Mouse (Mus musculus) left cerebral cortex, adult 2 months (tissue): ENCODE results near the gene Slc4a2. TPM values are rescaled to one million over a fixed set of nuclear protein-coding genes. Genes with fewer than 3 reads are reported as not detected.

Source experiments
- DNase-seq, 2 experiments: peaks; one replicate each; pipeline ENCODE4 v3.0.0; 2021 to 2022; ENCODE audit warnings: low spot score in 2 of 2, mixed read lengths in 1 of 2; ENCODE audit errors: extremely low spot score in 1 of 2
- H3K27ac ChIP-seq: fragments of 200-600 bp; 2 replicates; pipeline ENCODE4 v1.8.1; 2022
- H3K4me3 ChIP-seq: fragments of 200-600 bp; 2 replicates; pipeline ENCODE4 v1.8.1; 2022
- CTCF ChIP-seq: fragments of 200-600 bp; IDR thresholded peaks from 2 replicates; pipeline ENCODE4 v1.8.1; 2022; ENCODE audit warnings: antibody characterized with exemption, mild to moderate bottlenecking, moderate library complexity
- intact Hi-C: fragments of 180-260 bp; cut with DNase I; formaldehyde crosslinking; loops from one replicate; pipeline ENCODE4 v1.15.1; 2025
- total RNA-seq, 2 experiments: library from RNA; stranded (reverse); gene quantifications; 2 replicates each; pipeline ENCODE4 v1.2.3; 2021

The Slc4a2 gene
- total RNA-seq, 2 experiments from 2014 or later, result 31.0 to 33.8 TPM

DNA sequence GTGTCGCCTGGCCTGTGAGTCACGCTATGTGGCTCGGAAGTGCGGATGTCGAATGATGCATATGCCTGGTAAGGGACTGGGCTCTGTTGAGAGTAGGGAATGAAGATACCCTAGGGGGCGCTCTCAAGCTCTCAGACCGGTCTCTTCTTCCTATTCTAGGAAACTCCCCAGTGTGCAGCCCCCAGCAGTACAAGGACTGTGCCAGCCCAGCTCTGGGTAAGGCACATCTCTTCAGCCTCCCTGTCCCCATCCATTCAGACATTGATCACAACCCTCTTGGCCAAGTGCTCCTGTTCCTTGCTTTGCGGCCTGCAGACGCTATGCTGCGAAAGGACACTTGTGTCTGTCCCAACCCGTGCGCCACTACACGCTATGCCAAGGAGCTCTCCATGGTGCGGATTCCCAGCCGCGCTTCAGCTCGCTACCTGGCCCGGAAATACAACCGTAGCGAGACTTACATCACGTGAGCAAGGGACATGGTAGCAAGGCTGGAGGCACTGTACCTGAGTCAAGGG is 7.4 kb upstream of the Slc4a2 start:
- peak; percentile 54 to 63 for DNase-seq
- intact Hi-C loops, result loop anchor here (2.0 kb wide), 1 partner anchor 55 kb away; no protein-coding TSS in a partner anchor
- peak; percentile 73 for TF ChIP-seq CTCF
- H3K4me3 ChIP-seq, result no peak overlapping the region
- H3K27ac ChIP-seq, result no peak overlapping the region

DNA sequence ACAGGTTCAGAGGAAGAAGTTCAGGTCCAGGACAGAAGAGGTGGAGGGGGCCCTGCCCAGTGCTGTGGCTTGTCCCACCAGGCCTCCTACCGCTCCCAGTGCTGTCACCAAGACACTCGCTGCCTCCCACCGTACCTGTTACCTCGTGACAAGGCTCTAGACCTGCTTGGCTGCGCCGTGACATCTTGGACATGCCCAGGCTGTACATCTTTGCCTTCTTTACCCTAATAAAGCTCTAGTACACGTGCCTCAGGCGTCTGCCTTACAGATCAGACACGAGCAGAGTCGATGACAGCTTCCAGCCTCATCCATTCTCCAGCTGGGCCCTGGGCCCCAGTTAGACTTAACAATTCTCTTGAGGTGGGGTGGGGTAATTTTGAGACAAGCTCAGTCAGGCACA is 6.0 kb upstream of the Slc4a2 start:
- Histone ChIP-seq H3K27ac (no peak overlapping the region), H3K4me3 (no peak overlapping the region)
- no peak for TF ChIP-seq CTCF
- no peak for DNase-seq
- intact Hi-C loops, result loop anchor here (2.0 kb wide), 1 partner anchor 53 kb away; no protein-coding TSS in a partner anchor

DNA sequence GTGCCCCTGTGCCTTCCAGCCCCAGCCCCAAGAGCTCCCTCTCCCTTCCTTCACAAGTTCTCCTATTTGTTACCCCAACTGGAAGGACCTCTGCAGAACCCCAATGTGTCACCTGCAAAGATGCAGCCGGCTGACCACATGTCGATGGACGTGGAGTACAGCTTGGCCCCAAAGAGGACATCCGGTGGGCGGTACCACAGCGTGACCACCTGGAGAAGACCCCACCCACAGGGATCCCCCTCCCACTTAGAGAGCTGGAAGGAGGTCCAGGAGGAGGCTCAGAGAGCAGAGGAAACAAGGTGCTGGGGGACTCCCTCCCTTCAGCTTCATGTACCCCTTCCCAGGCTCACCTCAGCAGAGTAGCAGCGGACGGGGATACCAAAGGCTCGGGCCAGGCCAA is 3.3 kb upstream of the Slc4a2 start:
- TF ChIP-seq CTCF, result no peak
- DNase-seq, result no peak
- intact Hi-C loops, result no loop called here

DNA sequence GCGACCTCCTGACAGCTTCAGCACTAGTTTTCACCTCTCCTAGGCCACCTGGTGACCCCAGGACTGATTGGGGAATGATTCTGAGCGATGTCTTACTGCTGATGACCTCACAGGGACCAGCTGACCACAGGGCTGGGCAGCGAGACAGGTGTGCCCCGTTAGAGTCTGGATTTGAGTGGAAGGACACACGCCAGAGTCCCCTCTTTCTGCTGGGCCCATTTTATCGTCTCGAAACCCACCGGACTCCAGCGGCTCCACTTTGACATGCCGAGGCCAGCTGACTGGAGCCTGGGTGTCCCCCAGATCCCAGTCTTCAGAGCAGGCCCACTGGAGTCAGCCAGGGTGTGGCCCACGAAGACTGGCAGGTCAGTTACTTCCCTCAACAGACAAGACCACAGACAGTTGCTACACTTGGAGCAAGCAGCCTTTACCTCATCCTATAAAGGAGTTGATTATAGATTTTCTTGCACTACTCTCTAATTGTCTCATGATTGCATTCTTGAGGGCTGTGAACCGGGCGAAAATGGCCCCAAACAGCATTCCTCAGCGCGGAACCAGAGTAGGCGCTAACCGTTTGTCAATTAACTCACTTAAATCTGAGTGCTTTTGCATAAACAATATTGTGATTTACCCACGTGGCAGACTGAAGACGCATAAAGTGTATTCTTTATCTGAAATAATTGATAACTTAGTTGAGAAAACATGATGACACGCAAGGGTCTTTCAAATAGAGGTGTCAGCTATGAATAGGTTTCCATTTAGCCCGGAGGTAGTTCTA is 556 bp downstream of the Slc4a2 start:
- no peak for TF ChIP-seq CTCF
- H3K27ac ChIP-seq, result peak overlapping the region; percentile 93
- intact Hi-C loops, result loop anchor here (2.0 kb wide), 3 partner anchors 21 to 47 kb away; partner anchors contain the start of gene Fastk
- H3K4me3 ChIP-seq, result peak overlapping the region; percentile 74
- no peak for DNase-seq

More for the DNA sequence above, 3.3 kb upstream of the Slc4a2 start:
- H3K4me3 ChIP-seq, result no peak overlapping the region
- no peak overlapping the region for H3K27ac ChIP-seq

DNA sequence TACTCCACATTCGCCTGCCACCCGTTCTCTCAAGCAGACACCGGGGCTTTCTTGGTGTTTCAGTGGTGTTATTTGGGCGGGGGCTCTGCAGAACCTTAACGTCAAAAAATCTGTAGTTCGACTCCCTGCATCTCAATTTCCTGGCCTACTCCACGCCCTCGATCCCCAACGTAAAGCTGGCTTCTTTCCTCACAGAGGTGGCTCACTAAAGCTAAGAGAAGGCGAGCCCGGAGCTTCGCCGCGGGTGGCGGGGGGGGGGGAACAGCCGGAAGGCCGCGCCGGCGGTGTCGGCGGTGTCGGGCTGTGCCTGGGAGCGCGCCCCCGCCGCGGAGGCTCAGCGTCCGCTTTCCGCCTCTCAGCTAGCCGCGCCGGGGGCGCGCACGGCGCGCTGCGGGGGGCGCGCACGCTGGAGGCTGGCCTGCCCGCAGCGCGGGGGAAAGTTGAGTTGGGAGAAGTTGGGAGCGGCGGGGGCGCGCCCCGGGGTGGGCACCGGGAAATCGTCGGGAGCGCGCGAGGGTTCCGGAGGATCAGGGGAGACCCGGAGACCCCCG is 1.3 kb downstream of the Slc4a2 start:
- Histone ChIP-seq H3K27ac (peak overlapping the region; percentile 93), H3K4me3 (peak overlapping the region; percentile 74)
- no peak for TF ChIP-seq CTCF
- DNase-seq, result peak; percentile 77 to 81
- intact Hi-C loops, result loop anchor here (2.0 kb wide), 3 partner anchors 20 to 46 kb away; partner anchors contain the start of gene Fastk

DNA sequence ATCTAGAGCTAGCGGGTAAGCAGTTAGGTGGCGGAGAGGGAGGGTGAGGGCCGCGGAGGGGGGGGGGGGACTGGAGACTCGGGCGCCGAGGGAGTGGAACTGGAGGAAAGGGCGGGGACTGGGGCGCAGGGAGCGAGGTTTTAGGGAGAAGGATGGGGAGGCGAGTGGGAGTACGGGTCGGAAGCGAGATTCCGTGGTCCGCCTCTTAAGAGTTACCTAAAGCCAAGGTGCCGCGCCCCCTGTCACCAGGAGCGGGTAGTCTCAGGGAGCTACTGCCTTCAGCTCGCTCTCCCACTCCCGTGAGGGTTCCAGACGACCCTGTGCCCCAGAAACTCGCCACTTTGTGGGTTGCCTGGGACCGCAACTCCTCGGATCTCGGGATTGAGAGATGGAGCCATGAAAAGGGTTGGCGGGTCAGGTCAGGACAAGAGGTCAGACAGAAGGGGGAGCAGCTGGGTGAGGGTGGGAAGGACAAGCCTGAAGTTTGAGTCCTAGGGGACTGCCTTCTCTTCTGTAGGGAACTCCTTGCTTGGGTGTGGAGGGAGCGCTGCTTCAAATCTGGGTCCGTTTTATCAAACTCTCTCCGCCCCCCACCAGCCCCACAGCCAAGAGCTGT is 1.9 kb downstream of the Slc4a2 start:
- no peak overlapping the region; the same call in 1 of the 2 replicates for H3K27ac ChIP-seq
- H3K4me3 ChIP-seq, result peak overlapping the region; percentile 74
- intact Hi-C loops, result loop anchor here (2.0 kb wide), 3 partner anchors 19 to 45 kb away; partner anchors contain the start of gene Fastk
- TF ChIP-seq CTCF, result no peak; the same call in none of the 2 replicates
- DNase-seq, result no peak

DNA sequence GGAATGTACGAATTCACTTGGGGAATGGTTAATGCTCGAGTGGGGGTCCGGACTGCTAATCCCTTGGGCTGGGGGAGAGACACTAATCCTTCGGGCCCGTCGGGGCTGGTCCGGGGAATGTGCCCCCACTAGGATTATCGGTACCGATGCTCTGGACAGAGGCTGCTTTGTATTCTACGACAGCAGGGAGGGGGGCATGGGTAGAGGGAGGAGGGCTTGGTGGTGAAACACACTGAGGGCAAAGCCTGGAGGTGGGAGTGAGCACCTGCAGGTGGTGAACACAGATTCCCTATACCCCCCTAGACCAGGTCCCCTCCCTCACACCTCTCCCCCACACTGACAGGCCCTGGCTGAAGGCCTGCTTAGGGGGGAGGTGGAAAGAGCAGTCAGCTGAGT is 2.4 kb downstream of the Slc4a2 start:
- DNase-seq, result no peak
- Histone ChIP-seq H3K27ac (no peak overlapping the region), H3K4me3 (peak overlapping the region; percentile 74)
- intact Hi-C loops, result no loop called here
- no peak for TF ChIP-seq CTCF

DNA sequence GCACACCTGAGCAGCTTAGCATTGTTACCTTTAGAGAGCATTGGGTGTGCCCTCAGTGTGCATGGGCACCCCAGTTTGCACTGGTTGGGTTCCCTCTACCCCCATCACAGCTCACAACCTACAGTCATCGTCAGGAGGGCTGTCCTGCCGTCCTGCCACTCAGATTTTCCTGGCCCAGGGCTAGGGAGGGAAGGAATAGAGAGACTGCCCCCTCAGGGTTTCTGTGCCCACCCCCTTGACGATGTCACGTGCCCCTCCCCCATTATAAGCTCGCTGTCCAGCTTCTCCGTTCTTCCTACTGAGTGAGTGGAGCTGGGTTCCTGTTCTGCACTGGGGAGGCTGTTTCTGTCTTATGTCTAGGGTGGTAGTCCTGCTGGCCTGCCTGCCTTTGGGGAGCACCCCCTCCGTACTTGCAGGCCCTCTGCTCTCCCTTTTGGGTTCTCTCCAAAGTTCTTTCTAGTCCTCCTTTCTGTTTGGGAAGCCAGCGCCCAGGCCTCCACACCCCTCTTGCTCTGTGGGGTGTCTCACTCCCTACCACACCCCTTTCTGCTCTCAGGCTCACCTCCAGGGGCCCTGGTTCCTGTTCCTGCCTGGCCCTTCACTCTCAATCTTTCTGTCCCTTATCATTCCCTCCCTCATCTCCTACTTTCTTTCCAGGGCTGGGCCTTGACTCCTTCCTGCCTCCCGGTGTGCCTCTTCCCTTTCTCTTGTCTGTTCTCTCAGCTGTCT is 3.1 kb downstream of the Slc4a2 start:
- no peak overlapping the region for H3K4me3 ChIP-seq
- intact Hi-C loops, result no loop called here
- no peak for DNase-seq
- no peak overlapping the region for H3K27ac ChIP-seq
- no peak for TF ChIP-seq CTCF

DNA sequence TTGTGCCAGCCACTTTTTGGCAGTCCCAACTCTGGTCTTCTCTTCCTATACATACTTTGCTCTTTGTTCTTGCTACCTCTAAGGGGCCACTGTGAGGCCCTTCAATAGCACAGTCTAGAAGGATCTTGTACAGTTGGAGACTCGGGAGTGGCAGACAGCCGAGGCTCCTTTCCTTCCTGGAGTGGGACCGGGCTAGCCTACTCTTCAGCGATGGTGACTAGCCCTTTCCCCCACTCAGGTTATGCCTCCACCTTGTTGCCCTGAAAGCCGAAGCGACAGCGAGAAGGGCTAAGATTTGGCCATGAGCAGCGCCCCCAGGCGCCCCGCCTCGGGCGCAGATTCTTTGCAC is 3.6 kb downstream of the Slc4a2 start:
- H3K27ac ChIP-seq, result no peak overlapping the region
- DNase-seq, result no peak
- TF ChIP-seq CTCF, result no peak
- intact Hi-C loops, result no loop called here
- H3K4me3 ChIP-seq, result no peak overlapping the region

DNA sequence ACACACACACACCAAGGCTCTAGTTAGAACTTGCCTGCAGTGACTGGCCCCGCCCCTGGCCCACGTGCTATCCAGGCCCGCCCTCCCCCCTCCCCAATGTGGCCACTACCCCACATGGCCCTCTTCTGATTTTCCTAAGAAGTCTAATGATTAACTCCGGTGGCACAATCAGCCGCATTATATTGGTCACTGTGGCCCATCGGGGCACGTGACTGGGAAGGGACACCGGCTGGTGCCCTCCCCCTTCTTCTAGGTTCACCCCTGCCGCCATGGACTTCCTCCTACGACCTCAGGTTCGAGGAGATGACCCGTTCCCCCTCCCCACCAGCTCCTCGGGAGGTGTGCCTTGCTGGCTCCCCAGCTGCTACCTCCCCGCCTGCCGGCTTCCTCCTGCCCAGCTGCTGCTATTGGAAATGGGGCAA is 4.4 kb downstream of the Slc4a2 start:
- intact Hi-C loops, result no loop called here
- peak overlapping the region; percentile 48; the same call in 1 of the 2 replicates for H3K27ac ChIP-seq
- H3K4me3 ChIP-seq, result peak overlapping the region; percentile 14; the same call in 1 of the 2 replicates
- TF ChIP-seq CTCF, result no peak
- no peak for DNase-seq

DNA sequence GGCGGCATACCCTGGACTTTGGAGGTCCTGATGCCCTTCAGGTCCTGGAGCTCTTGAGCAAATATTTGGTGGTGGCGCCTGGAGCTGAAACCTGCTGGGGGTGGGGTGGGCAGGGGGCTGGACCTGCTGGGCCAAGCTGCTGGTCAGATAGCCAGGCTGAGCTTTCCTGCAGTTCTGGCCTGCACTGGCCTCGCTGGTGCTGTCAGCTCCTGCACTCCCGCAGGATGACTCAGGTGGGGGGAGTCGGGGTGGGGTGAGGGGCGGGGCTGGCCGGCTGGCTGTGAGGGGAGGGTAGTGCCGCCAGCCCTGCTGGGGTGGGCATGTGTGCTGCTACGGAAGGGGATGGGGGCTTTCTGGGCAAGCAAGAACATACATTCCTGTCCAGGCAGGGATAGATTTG is 5.0 kb downstream of the Slc4a2 start:
- TF ChIP-seq CTCF, result no peak
- intact Hi-C loops, result no loop called here
- H3K4me3 ChIP-seq, result no peak overlapping the region
- no peak for DNase-seq
- H3K27ac ChIP-seq, result no peak overlapping the region
